Mouse (Mus musculus): ENCODE results near the gene Nfkbil1.
A peak's percentile ranks its signal among the peaks of the same experiment; 100 is the strongest.

DNA sequence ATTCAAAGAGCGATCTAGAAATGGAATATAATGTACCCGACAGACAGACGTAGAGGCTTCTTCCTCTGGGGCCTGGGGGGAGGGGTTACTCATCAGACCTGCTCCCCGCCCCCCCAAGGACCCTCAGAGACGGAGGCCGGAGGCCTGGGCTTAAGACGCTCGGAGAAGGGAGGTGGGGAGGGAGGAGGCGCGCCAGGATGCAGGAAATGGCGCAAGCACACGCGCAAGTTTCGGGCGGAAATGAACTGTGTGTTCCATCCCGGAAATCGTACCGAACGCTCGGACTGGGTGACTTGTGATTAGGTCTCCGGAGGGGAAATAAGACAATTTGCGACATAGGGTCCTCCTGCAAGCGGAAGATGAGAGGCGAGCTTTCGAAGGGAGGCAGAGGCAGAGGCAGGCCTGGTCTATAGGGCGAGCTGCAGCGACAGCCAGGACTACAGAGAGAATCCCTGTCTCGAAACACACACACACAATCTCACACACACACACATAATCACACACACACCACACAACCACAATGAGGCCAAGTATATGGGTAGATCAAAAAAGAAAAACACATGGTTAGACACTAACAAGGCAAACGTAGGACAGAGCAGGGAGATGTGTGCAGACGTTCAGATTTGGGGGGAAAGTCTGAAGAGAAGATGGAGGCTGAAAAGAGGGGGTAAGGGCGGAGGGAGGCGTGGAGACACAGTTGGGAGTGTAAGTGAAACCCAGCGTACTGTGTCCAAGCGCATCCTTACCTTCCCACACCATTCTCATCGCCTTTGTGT, at the start of gene Nfkbil1:
- TF ChIP-seq POLR2A (IDR thresholded peaks at IDR 0.05; ENCODE audit: low read depth, low read length), result peak; percentile 71
- no peak for TF ChIP-seq CTCF (IDR thresholded peaks at IDR 0.05; ENCODE audit: extremely low read depth, insufficient read length, insufficient replicate concordance, low read depth, low read length)
